Mouse (Mus musculus) myocyte (in vitro differentiated cells): ENCODE results near the gene Fam129a. TPM values are rescaled to one million over a fixed set of nuclear protein-coding genes. Genes with fewer than 3 reads are reported as not detected.

Source experiments
- H3K27me3 ChIP-seq: one replicate; pipeline ENCODE4 v1.6.1; 2011; ENCODE audit not compliant: control insufficient read depth, insufficient read depth, insufficient read length
- H3K36me3 ChIP-seq: one replicate; pipeline ENCODE4 v1.6.1; 2011; ENCODE audit not compliant: control insufficient read depth, insufficient read depth
- H3K4me2 ChIP-seq: one replicate; pipeline ENCODE4 v1.6.1; 2011; ENCODE audit warnings: low read depth, control low read depth
- H3K4me3 ChIP-seq: one replicate; pipeline ENCODE4 v1.5.1; 2011; ENCODE audit warnings: mild to moderate bottlenecking, control low read depth, moderate library complexity
- H3K79me2 ChIP-seq: one replicate; pipeline ENCODE4 v1.6.1; 2011; ENCODE audit not compliant: control insufficient read depth, insufficient read depth
- H3ac ChIP-seq: one replicate; pipeline ENCODE4 v1.6.1; 2011; ENCODE audit not compliant: control insufficient read depth, insufficient read length
- CEBPB ChIP-seq: IDR thresholded peaks from 2 replicates; pipeline ENCODE4 v1.6.1; 2011; ENCODE audit warnings: mild to moderate bottlenecking, moderate library complexity; ENCODE audit not compliant: poor library complexity, insufficient read depth, severe bottlenecking
- E2F4 ChIP-seq: IDR thresholded peaks from one replicate; pipeline ENCODE4 v1.6.1; 2011; ENCODE audit warnings: mild to moderate bottlenecking, control low read depth, moderate library complexity; ENCODE audit not compliant: insufficient read depth
- MAX ChIP-seq: IDR thresholded peaks from one replicate; pipeline ENCODE4 v1.6.1; 2011; ENCODE audit warnings: low read depth, mild to moderate bottlenecking, control low read depth
- MYOD1 ChIP-seq, 3 experiments: IDR thresholded peaks; one replicate each; pipeline ENCODE4 v1.6.1; 2011; ENCODE audit warnings: control low read depth in 2 of 3, low read depth in 2 of 3, mild to moderate bottlenecking in 2 of 3, moderate library complexity in 1 of 3; ENCODE audit not compliant: insufficient read length in 2 of 3, control insufficient read depth in 1 of 3
- MYOG ChIP-seq, 3 experiments: IDR thresholded peaks; one replicate each; pipeline ENCODE4 v1.6.1; 2011; ENCODE audit warnings: control low read depth in 2 of 3, low read depth in 2 of 3, mild to moderate bottlenecking in 2 of 3; ENCODE audit not compliant: insufficient read length in 2 of 3, control insufficient read depth in 1 of 3, insufficient read depth in 1 of 3
- POLR2A ChIP-seq: IDR thresholded peaks from one replicate; pipeline ENCODE4 v1.6.1; 2011; ENCODE audit warnings: low read depth, mild to moderate bottlenecking, control low read depth, moderate library complexity; ENCODE audit not compliant: insufficient read length
- POLR2AphosphoS2 ChIP-seq: IDR thresholded peaks from one replicate; pipeline ENCODE4 v1.6.1; 2011; ENCODE audit warnings: low read depth, control low read depth; ENCODE audit not compliant: insufficient read length
- REST ChIP-seq: IDR thresholded peaks from one replicate; pipeline ENCODE4 v1.6.1; 2011; ENCODE audit warnings: mild to moderate bottlenecking, control low read depth, moderate library complexity; ENCODE audit not compliant: insufficient read depth, insufficient read length
- SRF ChIP-seq: IDR thresholded peaks from one replicate; pipeline ENCODE4 v1.6.1; 2011; ENCODE audit warnings: low read depth; ENCODE audit not compliant: control insufficient read depth, insufficient read length
- TCF12 ChIP-seq: IDR thresholded peaks from one replicate; pipeline ENCODE4 v1.6.1; 2011; ENCODE audit warnings: mild to moderate bottlenecking, control low read depth; ENCODE audit not compliant: poor library complexity, insufficient read depth, severe bottlenecking
- TCF3 ChIP-seq: IDR thresholded peaks from one replicate; pipeline ENCODE4 v1.6.1; 2011; ENCODE audit warnings: low read depth, control low read depth; ENCODE audit not compliant: insufficient read length
- USF1 ChIP-seq: IDR thresholded peaks from one replicate; pipeline ENCODE4 v1.6.1; 2011; ENCODE audit warnings: low read depth, mild to moderate bottlenecking, control low read depth, moderate library complexity
- polyA plus RNA-seq: library from polyadenylated mRNA; unstranded; fragments of >200 nt; fragmentation: generic; extraction: Trizol; gene quantifications from one replicate; pipeline ENCODE4 v1.2.1, GENCODE M21; 2012; ENCODE audit warnings: missing spikeins

Gene Fam129a
- polyA plus RNA-seq, 1 experiment = 2.7 TPM

GRCm38 (mm10) chr1:151658291-151658830 is 87.4 kb downstream of the Fam129a start:
- Histone ChIP-seq H3K27me3 (no peaks in the 10 kb centered on the region), H3ac (no peak overlapping the region), H3K79me2 (no peaks in the 10 kb centered on the region), H3K4me3 (no peak overlapping the region), H3K4me2 (no peak overlapping the region), H3K36me3 (no peaks in the 10 kb centered on the region)
- TF ChIP-seq SRF (no peak), USF1 (no peak), E2F4 (no peak), REST (no peak), MYOD1 (IDR thresholded peaks at IDR 0.05; ENCODE audit: control insufficient read depth in 1 of 3, insufficient read length in 2 of 3, low read depth in 2 of 3) (no peak), TCF12 (no peak), TCF3 (no peak), POLR2AphosphoS2 (no peak), POLR2A (no peak), MAX (no peak), MYOG (IDR thresholded peaks at IDR 0.05; ENCODE audit: control insufficient read depth in 1 of 3, insufficient read depth in 1 of 3, insufficient read length in 2 of 3, low read depth in 2 of 3) (no peak), CEBPB (no peak)

GRCm38 (mm10) chr1:151659636-151660035 is 88.7 kb downstream of the Fam129a start:
- no peak overlapping the region for H3ac ChIP-seq
- no peaks in the 10 kb centered on the region for H3K27me3 ChIP-seq
- no peaks in the 10 kb centered on the region for H3K79me2 ChIP-seq
- H3K36me3 ChIP-seq = no peaks in the 10 kb centered on the region
- TF ChIP-seq POLR2AphosphoS2 (no peak), REST (no peak), CEBPB (no peak), TCF3 (no peak), USF1 (no peak), E2F4 (no peak)
- H3K4me2 ChIP-seq = no peak overlapping the region
- no peak overlapping the region for H3K4me3 ChIP-seq

GRCm38 (mm10) chr1:151660251-151660650 is 89.3 kb downstream of the Fam129a start:
- H3K36me3 ChIP-seq = no peaks in the 10 kb centered on the region
- no peak overlapping the region for H3ac ChIP-seq
- no peak overlapping the region for H3K4me3 ChIP-seq
- no peaks in the 10 kb centered on the region for H3K79me2 ChIP-seq
- H3K27me3 ChIP-seq = no peaks in the 10 kb centered on the region
- no peak overlapping the region for H3K4me2 ChIP-seq
- no peak for TF ChIP-seq TCF3
- TF ChIP-seq MAX = no peak
- no peak for TF ChIP-seq MYOG (IDR thresholded peaks at IDR 0.05; ENCODE audit: control insufficient read depth in 1 of 3, insufficient read depth in 1 of 3, insufficient read length in 2 of 3, low read depth in 2 of 3)
- TF ChIP-seq TCF12 = no peak
- TF ChIP-seq USF1 = no peak
- TF ChIP-seq E2F4 = no peak
- TF ChIP-seq POLR2A = no peak
- TF ChIP-seq SRF = no peak
- no peak for TF ChIP-seq CEBPB
- no peak for TF ChIP-seq MYOD1 (IDR thresholded peaks at IDR 0.05; ENCODE audit: control insufficient read depth in 1 of 3, insufficient read length in 2 of 3, low read depth in 2 of 3)

GRCm38 (mm10) chr1:151660883-151661282 is 89.9 kb downstream of the Fam129a start:
- H3ac ChIP-seq = no peak overlapping the region
- no peaks in the 10 kb centered on the region for H3K36me3 ChIP-seq
- no peaks in the 10 kb centered on the region for H3K79me2 ChIP-seq
- H3K4me2 ChIP-seq = no peak overlapping the region
- no peak for TF ChIP-seq TCF3
- TF ChIP-seq REST = no peak
- no peak for TF ChIP-seq POLR2A
- TF ChIP-seq POLR2AphosphoS2 = no peak
- TF ChIP-seq SRF = no peak
- no peak for TF ChIP-seq USF1
- H3K27me3 ChIP-seq = no peaks in the 10 kb centered on the region
- H3K4me3 ChIP-seq = no peak overlapping the region

- Histone ChIP-seq H3K4me2 (peak overlapping the region; percentile 62), H3K79me2 (no peaks in the 10 kb centered on the region), H3K4me3 (no peak overlapping the region), H3K27me3 (no peaks in the 10 kb centered on the region), H3ac (no peak overlapping the region), H3K36me3 (no peaks in the 10 kb centered on the region)
- TF ChIP-seq POLR2A (no peak), TCF12 (no peak), MYOD1 (IDR thresholded peaks at IDR 0.05; ENCODE audit: control insufficient read depth in 1 of 3, insufficient read length in 2 of 3, low read depth in 2 of 3) (no peak), CEBPB (no peak), MYOG (IDR thresholded peaks at IDR 0.05; ENCODE audit: control insufficient read depth in 1 of 3, insufficient read depth in 1 of 3, insufficient read length in 2 of 3, low read depth in 2 of 3) (no peak), REST (no peak), MAX (no peak), SRF (no peak), USF1 (no peak), POLR2AphosphoS2 (no peak), E2F4 (no peak), TCF3 (no peak)
Observed at GRCm38 (mm10) chr1:151661684-151662439, 90.9 kb downstream of the Fam129a start.
